Comparison of ENCODE assay signal across 9 mouse cellular contexts in the genomic region with DNA sequence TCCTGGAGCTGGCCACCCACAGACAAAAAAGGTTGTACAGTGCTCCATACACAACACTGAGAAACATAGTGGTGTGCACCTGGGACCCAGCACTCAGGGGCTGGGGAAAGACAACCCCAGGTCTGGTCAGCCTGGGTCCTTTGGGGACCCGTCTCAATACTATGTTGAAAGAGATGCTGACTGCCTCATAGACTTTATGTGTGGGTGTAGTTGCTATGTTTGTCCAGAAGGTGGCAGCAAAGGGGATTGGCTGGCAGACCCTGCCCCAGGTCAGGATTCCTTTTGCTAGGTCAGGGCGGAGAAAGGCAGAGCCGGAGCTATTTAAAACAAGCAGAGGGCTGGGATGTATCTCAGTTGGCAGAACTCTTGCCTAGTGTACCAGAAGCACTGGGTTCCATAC.
DNase-seq lines count a peak whose midpoint lies in the region; ATAC-seq and TF ChIP-seq lines count a peak whose summit lies in the region.
"Had no signal": no experiment of that assay in that cellular context is flagged by ENCODE, and none has a peak within 500 bp of the region (broad histone marks: within the 10 kb centered on the region; RNA-seq: fewer than 3 reads in every experiment).

No protein-coding gene starts in this region.

- dilution Hi-C loops in CH12.LX (cut with MboI; ENCODE audit: extremely low pct_ligation_motif_present, extremely low pct_unique_long_range_greater_than_20kb, low sequenced_read_pairs) = no loop called here

- H3K27me3 ChIP-seq in CH12.LX (replicated peaks) = peaks cover 69% of the 10 kb centered on the region
- H3K27me3 ChIP-seq in hindbrain, embryonic 11.5 days (ENCODE audit: control insufficient read depth, insufficient read depth, low read length) = no peaks in the 10 kb centered on the region
- H3K27me3 ChIP-seq in lung, postnatal 0 days (replicated peaks; ENCODE audit: insufficient read depth, low read length) = no peaks in the 10 kb centered on the region
- no peaks in the 10 kb centered on the region for H3K27me3 ChIP-seq in splenic B cell, adult 2 months (ENCODE audit: control insufficient read depth, insufficient read depth, low read length, poor library complexity, severe bottlenecking)
- H3K27me3 ChIP-seq: midbrain, embryonic 12.5 days had no signal

- no peak overlapping the region for H3K4me3 ChIP-seq in CH12.LX (replicated peaks in 1 of 3; ENCODE audit: low read depth in 2 of 3, low read length in 2 of 3, poor library complexity in 1 of 3)
- no peak overlapping the region for H3K4me3 ChIP-seq in hindbrain, embryonic 11.5 days (ENCODE audit: low read depth, low read length)
- H3K4me3 ChIP-seq in lung, postnatal 0 days (ENCODE audit: low read depth, low read length) = no peak overlapping the region
- H3K4me3 ChIP-seq: midbrain, embryonic 12.5 days had no signal

- H3K79me2 ChIP-seq in CH12.LX (replicated peaks; ENCODE audit: control insufficient read depth, extremely low read depth, insufficient read depth, poor library complexity, severe bottlenecking) = no peaks in the 10 kb centered on the region

- TF ChIP-seq EP300 in CH12.LX (IDR thresholded peaks at IDR 0.05; ENCODE audit: low read length) = no peak
- TF ChIP-seq EP300 in lung, postnatal 0 days (IDR thresholded peaks at IDR 0.05) = no peak

- peak; percentile 21 to 38 for DNase-seq in heart, adult 18-20 months
- no peak for DNase-seq in heart, adult 11 months
- peak; percentile 54 for DNase-seq in CH12.LX (ENCODE audit: extremely low read depth)
- DNase-seq in hindbrain, embryonic 11.5 days (ENCODE audit: low spot score) = peak; percentile 78
- peak; percentile 53 for DNase-seq in lung, postnatal 0 days (ENCODE audit: low spot score)
- DNase-seq in splenic B cell, adult 2 months (ENCODE audit: low read depth, low spot score) = peak; percentile 63
- no peak for DNase-seq in frontal cortex, postnatal 14 days (ENCODE audit: low spot score in 2 of 2)

- peaks cover 0 to 6% of the 10 kb centered on the region in 2 experiments for H3K36me3 ChIP-seq in CH12.LX (replicated peaks in 1 of 2; ENCODE audit: control insufficient read depth in 1 of 2, insufficient read depth in 1 of 2, low read length in 1 of 2)
- no peaks in the 10 kb centered on the region; the same call in 1 of the 2 replicates for H3K36me3 ChIP-seq in hindbrain, embryonic 11.5 days (ENCODE audit: control insufficient read depth, insufficient read depth, low read length)
- no peaks in the 10 kb centered on the region for H3K36me3 ChIP-seq in lung, postnatal 0 days (ENCODE audit: insufficient read depth, low read length)
- no peaks in the 10 kb centered on the region for H3K36me3 ChIP-seq in splenic B cell, adult 2 months (ENCODE audit: control insufficient read depth, insufficient read depth, low read length, poor library complexity, severe bottlenecking)

- H3K4me2 ChIP-seq in CH12.LX (ENCODE audit: insufficient read depth, low read depth, poor library complexity, severe bottlenecking) = no peak overlapping the region
- no peak overlapping the region for H3K4me2 ChIP-seq in hindbrain, embryonic 11.5 days (replicated peaks; ENCODE audit: low read depth, low read length)
- no peak overlapping the region for H3K4me2 ChIP-seq in lung, postnatal 0 days (replicated peaks; ENCODE audit: low read depth, low read length)
- H3K4me2 ChIP-seq: midbrain, embryonic 12.5 days had no signal

- ATAC-seq in common myeloid progenitor, adult 5-6 weeks (replicated peaks; ENCODE audit: low read depth, poor library complexity, severe bottlenecking) = peak; percentile 87
- ATAC-seq in hindbrain, embryonic 11.5 days (ENCODE audit: low FRiP score) = peak; percentile 56; the same call in 1 of the 2 replicates
- ATAC-seq in lung, postnatal 0 days = 0 out of 2 replicates have a peak, but pooled peaks have one; percentile 4

- peak; percentile 47 for TF ChIP-seq RAD21 in CH12.LX (IDR thresholded peaks at IDR 0.05; ENCODE audit: low read depth, low read length)

- no peaks in the 10 kb centered on the region for H3K9me3 ChIP-seq in CH12.LX (replicated peaks; ENCODE audit: low read length)
- H3K9me3 ChIP-seq in hindbrain, embryonic 11.5 days (ENCODE audit: control insufficient read depth, low read length) = no peaks in the 10 kb centered on the region
- H3K9me3 ChIP-seq in lung, postnatal 0 days (ENCODE audit: low read length) = no peaks in the 10 kb centered on the region
- H3K9me3 ChIP-seq: midbrain, embryonic 12.5 days had no signal

- H3K9ac ChIP-seq in CH12.LX (ENCODE audit: insufficient read depth, low read depth) = no peak overlapping the region
- H3K9ac ChIP-seq in hindbrain, embryonic 11.5 days (ENCODE audit: low read depth, low read length) = no peak overlapping the region
- H3K9ac ChIP-seq in lung, postnatal 0 days (replicated peaks; ENCODE audit: low read depth) = no peak overlapping the region
- H3K9ac ChIP-seq: midbrain, embryonic 12.5 days had no signal

- H3K4me1 ChIP-seq in CH12.LX (ENCODE audit: control insufficient read depth in 1 of 2, insufficient read depth in 2 of 2) = peaks cover 0 to 2% of the 10 kb centered on the region in 2 experiments; a peak in 1 of 4 replicates
- H3K4me1 ChIP-seq in hindbrain, embryonic 11.5 days (replicated peaks; ENCODE audit: control insufficient read depth, insufficient read depth, low read length) = no peaks in the 10 kb centered on the region
- H3K4me1 ChIP-seq in lung, postnatal 0 days (ENCODE audit: insufficient read depth, low read depth, low read length) = no peaks in the 10 kb centered on the region
- H3K4me1 ChIP-seq: midbrain, embryonic 12.5 days had no signal

- 20% methylated on average over 3 of the region's 3 CpGs for WGBS in hindbrain, embryonic 11.5 days
- WGBS in lung, postnatal 0 days = 9% methylated on average over 3 of the region's 3 CpGs

- TF ChIP-seq POLR2A in CH12.LX (IDR thresholded peaks at IDR 0.05; ENCODE audit: low read depth, low read length) = no peak

- in situ Hi-C loops in CH12.LX (cut with MboI; ENCODE audit: low pct_ligation_motif_present, low pct_unique_long_range_greater_than_20kb, low sequenced_read_pairs) = loop anchor here (5.0 kb wide), 1 partner anchor 233 kb away; no protein-coding TSS in a partner anchor

- no peak overlapping the region for H3K27ac ChIP-seq in CH12.LX (ENCODE audit: insufficient read depth, low read depth)
- H3K27ac ChIP-seq in hindbrain, embryonic 11.5 days (ENCODE audit: low read depth, low read length) = no peak overlapping the region
- no peak overlapping the region for H3K27ac ChIP-seq in lung, postnatal 0 days (ENCODE audit: low read length)
- H3K27ac ChIP-seq: midbrain, embryonic 12.5 days had no signal

- peak; percentile 77 to 78 for TF ChIP-seq CTCF in CH12.LX (conservative IDR thresholded peaks at IDR 0.05 in 1 of 2, IDR thresholded peaks at IDR 0.05 in 1 of 2; ENCODE audit: low read depth in 2 of 2, low read length in 2 of 2)
- TF ChIP-seq CTCF in lung, postnatal 0 days (IDR thresholded peaks at IDR 0.05) = peak; percentile 83

TF ChIP-seq in CH12.LX, 34 proteins besides CTCF, POLR2A, EP300 and RAD21:
- TF ChIP-seq ELF1 (IDR thresholded peaks at IDR 0.05; ENCODE audit: low read depth, low read length) (no peak), RCOR1 (conservative IDR thresholded peaks at IDR 0.05; ENCODE audit: low read depth, low read length) (no peak), MYC (IDR thresholded peaks at IDR 0.05; ENCODE audit: low read depth, low read length) (no peak), E2F4 (IDR thresholded peaks at IDR 0.05; ENCODE audit: insufficient replicate concordance, low read depth, low read length) (no peak), POLR2AphosphoS2 (IDR thresholded peaks at IDR 0.05; ENCODE audit: low read depth, low read length) (no peak), SMC3 (IDR thresholded peaks at IDR 0.05; ENCODE audit: low read depth, low read length) (peak; percentile 64)

Comparison
In these comparisons a context has a peak if more than half of its experiments do, and no peak if none do; other contexts are left out.
1. DNase-seq: peak in heart, adult 18-20 months (2 of 2), CH12.LX (single experiment), hindbrain, embryonic 11.5 days (single experiment), lung, postnatal 0 days (single experiment) and splenic B cell, adult 2 months (single experiment); none in heart, adult 11 months (single experiment) and frontal cortex, postnatal 14 days (0 of 2).
2. ATAC-seq: peak in every context shown above with its lines; median percentile 87 in common myeloid progenitor, adult 5-6 weeks; 56 in hindbrain, embryonic 11.5 days; 4 in lung, postnatal 0 days.